Mouse (Mus musculus): ENCODE data around the gene Ufsp1.

- peak; percentile 69; the same call in 1 of the 2 replicates for TF ChIP-seq POLR2A (IDR thresholded peaks at IDR 0.05; ENCODE audit: control insufficient read depth, extremely low read depth, insufficient read depth, low read length, poor library complexity)
- TF ChIP-seq CTCF (IDR thresholded peaks at IDR 0.05; ENCODE audit: borderline replicate concordance, control insufficient read depth, extremely low read depth, insufficient read depth, low read length, poor library complexity): 0 out of 2 replicates have a peak, but pooled peaks have one; percentile 26
Observed at GRCm38 (mm10) chr5:137307071-137307912, 12.9 kb downstream of the Ufsp1 start, which contains the start of gene Srrt.

Data from thymus, adult 2 months (tissue).